Mouse (Mus musculus): Measurements from ENCODE around the gene Tep1. TPM values are rescaled to one million over a fixed set of nuclear protein-coding genes. Genes with fewer than 3 reads are reported as not detected.
A peak's percentile ranks its signal among the peaks of the same experiment; 100 is the strongest.
"Not testable (repeated sequence)": the region's sequence is repeated elsewhere in the genome, so short reads cannot be mapped to it uniquely, and the experiment has no call there.

The Tep1 gene
- polyA plus RNA-seq, 1 experiment from 2014 or later = 10.6 TPM

DNA sequence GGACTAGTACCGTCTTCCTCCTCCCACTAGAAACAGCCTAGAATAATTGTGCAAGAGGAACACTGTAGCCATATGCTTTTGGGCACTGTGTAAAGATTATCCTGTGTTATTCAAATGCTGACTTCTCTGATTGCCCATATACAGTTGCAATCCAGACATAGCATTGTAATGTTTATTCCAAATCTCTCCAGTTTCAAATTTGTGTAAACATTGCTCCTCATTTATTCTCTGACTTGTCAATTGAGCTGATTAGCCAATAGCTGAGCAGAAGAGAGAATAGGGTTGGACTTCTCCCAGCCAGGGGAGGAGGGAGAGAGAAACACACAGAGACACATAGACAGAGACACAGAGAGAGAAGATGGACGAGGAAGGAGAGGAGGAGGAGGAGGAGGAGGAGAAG, 35.9 kb downstream of the Tep1 start:
- H3K36me3 ChIP-seq (ENCODE audit: control insufficient read depth, insufficient read depth, low read length) = no peaks in the 10 kb centered on the region; the same call in 1 of the 2 replicates
- H3K4me2 ChIP-seq (replicated peaks; ENCODE audit: low read depth, low read length) = no peak overlapping the region
- H3K4me1 ChIP-seq (ENCODE audit: control insufficient read depth, insufficient read depth, low read length) = no peaks in the 10 kb centered on the region
- H3K4me3 ChIP-seq (ENCODE audit: low read length) = no peak overlapping the region
- H3K27me3 ChIP-seq (ENCODE audit: control insufficient read depth, insufficient read depth, low read length) = no peaks in the 10 kb centered on the region
- no peak overlapping the region for H3K9ac ChIP-seq (ENCODE audit: low read depth, low read length)
- H3K9me3 ChIP-seq (ENCODE audit: control insufficient read depth, low read length) = no peaks in the 10 kb centered on the region
- ATAC-seq (ENCODE audit: low FRiP score, low TSS enrichment) = no peak
- H3K27ac ChIP-seq (ENCODE audit: low read depth, low read length) = no peak overlapping the region
- 54% methylated on average over 2 of the region's 2 CpGs for WGBS

DNA sequence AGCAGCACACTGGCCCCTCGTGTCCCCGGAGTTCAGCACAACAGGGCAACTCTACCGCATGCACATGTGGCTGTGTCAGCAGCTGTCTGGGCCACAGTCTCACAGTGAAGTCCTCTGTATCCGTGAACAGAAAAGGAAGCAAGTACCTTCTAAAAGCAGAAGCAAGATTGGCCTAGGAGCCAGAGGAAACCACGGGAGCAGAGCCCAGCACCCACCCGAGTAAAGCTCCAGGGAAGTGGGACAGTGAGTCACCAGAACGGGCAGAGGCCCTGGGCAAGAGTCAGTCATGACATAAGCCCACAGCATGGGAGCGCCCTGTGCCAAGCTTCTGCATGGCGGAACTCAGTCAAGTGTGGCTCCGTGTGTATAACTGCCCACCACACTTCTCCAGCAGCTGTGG, 36.4 kb downstream of the Tep1 start:
- H3K27ac ChIP-seq (ENCODE audit: low read depth, low read length) = no peak overlapping the region
- ATAC-seq (ENCODE audit: low FRiP score, low TSS enrichment) = no peak
- no peak overlapping the region for H3K4me2 ChIP-seq (replicated peaks; ENCODE audit: low read depth, low read length)
- no peaks in the 10 kb centered on the region for H3K9me3 ChIP-seq (ENCODE audit: control insufficient read depth, low read length)
- H3K9ac ChIP-seq (ENCODE audit: low read depth, low read length) = no peak overlapping the region
- 87% methylated on average over 10 of the region's 10 CpGs for WGBS
- H3K27me3 ChIP-seq (ENCODE audit: control insufficient read depth, insufficient read depth, low read length) = no peaks in the 10 kb centered on the region
- no peak overlapping the region for H3K4me3 ChIP-seq (ENCODE audit: low read length)
- H3K4me1 ChIP-seq (ENCODE audit: control insufficient read depth, insufficient read depth, low read length) = no peaks in the 10 kb centered on the region
- H3K36me3 ChIP-seq (ENCODE audit: control insufficient read depth, insufficient read depth, low read length) = no peaks in the 10 kb centered on the region; the same call in 1 of the 2 replicates

DNA sequence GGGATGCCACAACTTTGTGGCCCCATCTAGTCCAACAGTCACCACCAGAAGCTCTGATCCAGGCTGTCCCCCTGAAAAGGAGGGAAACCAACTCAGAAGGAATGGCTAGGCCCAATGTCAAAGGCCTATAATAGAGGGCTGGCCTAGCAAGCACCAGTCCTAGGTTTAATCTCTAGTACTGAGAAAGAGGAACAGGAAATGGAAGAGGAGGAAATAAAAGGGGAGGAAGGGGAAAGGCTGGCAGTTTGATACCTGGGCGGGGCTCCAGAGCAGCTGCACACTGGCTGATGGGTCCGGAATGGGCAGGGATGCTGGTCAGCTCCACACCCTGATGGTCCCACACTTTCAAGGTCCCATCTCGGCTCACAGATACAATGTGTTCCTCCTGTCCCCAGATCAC, 40.5 kb downstream of the Tep1 start:
- 86% methylated on average over 3 of the region's 3 CpGs for WGBS

DNA sequence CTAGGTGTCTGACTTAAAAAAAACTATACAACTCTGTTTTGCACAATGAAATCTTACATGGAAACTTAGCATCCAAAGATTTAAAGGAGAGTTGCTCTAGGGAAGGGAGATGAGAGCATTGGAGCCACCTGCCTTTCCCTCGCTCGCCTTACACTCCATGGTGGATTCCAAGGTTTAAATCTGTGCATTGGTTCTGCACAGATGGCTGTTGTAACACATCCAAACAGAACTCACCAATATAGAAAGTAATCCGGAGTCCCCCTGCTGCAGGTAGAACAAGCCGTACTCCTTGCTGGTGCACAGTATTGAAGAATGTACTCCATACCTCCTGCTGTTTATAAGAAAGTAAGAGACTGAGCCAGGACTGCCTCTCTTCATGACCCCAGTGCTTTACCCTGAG, 43.8 kb downstream of the Tep1 start:
- 89% methylated on average over 4 of the region's 4 CpGs for WGBS
- no peak for ATAC-seq (ENCODE audit: low FRiP score, low TSS enrichment)

More for the DNA sequence above, 40.5 kb downstream of the Tep1 start:
- H3K4me2 ChIP-seq (replicated peaks; ENCODE audit: low read depth, low read length) = no peak overlapping the region
- no peaks in the 10 kb centered on the region for H3K4me1 ChIP-seq (ENCODE audit: control insufficient read depth, insufficient read depth, low read length)
- H3K9ac ChIP-seq (ENCODE audit: low read depth, low read length) = no peak overlapping the region
- H3K27ac ChIP-seq (ENCODE audit: low read depth, low read length) = no peak overlapping the region
- no peaks in the 10 kb centered on the region for H3K27me3 ChIP-seq (ENCODE audit: control insufficient read depth, insufficient read depth, low read length)
- H3K4me3 ChIP-seq (ENCODE audit: low read length) = no peak overlapping the region
- H3K36me3 ChIP-seq (ENCODE audit: control insufficient read depth, insufficient read depth, low read length) = no peaks in the 10 kb centered on the region
- no peaks in the 10 kb centered on the region for H3K9me3 ChIP-seq (ENCODE audit: control insufficient read depth, low read length)
- ATAC-seq (ENCODE audit: low FRiP score, low TSS enrichment) = no peak

DNA sequence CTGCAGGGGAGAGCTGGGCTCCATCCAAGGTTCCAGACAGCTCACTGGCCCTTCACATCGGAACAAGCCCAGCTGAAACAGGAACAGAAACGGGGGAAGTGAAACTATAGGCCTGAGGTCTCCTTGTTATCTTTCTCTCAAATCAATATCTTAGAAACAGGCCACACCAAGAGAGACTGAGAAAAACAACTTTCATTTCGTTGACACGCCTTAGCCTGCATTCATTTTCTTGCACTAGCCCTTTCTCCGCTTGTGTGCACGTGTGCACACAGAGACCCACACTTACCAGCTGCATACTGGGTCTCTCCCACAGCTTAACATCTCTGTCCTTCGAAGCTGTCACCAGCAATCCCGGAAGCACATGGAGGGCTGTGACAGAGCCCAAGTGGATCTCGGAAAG, 46.1 kb downstream of the Tep1 start:
- ATAC-seq (ENCODE audit: low FRiP score, low TSS enrichment) = no peak
- Histone ChIP-seq H3K9me3 (ENCODE audit: control insufficient read depth, low read length) (no peaks in the 10 kb centered on the region), H3K4me1 (ENCODE audit: control insufficient read depth, insufficient read depth, low read length) (no peaks in the 10 kb centered on the region), H3K36me3 (ENCODE audit: control insufficient read depth, insufficient read depth, low read length) (peaks cover 41% of the 10 kb centered on the region), H3K9ac (ENCODE audit: low read depth, low read length) (no peak overlapping the region), H3K4me2 (replicated peaks; ENCODE audit: low read depth, low read length) (no peak overlapping the region), H3K4me3 (ENCODE audit: low read length) (no peak overlapping the region), H3K27ac (ENCODE audit: low read depth, low read length) (no peak overlapping the region), H3K27me3 (ENCODE audit: control insufficient read depth, insufficient read depth, low read length) (no peaks in the 10 kb centered on the region)
- WGBS = 87% methylated on average over 9 of the region's 9 CpGs

More for the DNA sequence above, 43.8 kb downstream of the Tep1 start:
- Histone ChIP-seq H3K4me3 (ENCODE audit: low read length) (no peak overlapping the region), H3K4me2 (replicated peaks; ENCODE audit: low read depth, low read length) (no peak overlapping the region), H3K9me3 (ENCODE audit: control insufficient read depth, low read length) (no peaks in the 10 kb centered on the region), H3K27me3 (ENCODE audit: control insufficient read depth, insufficient read depth, low read length) (no peaks in the 10 kb centered on the region), H3K4me1 (ENCODE audit: control insufficient read depth, insufficient read depth, low read length) (no peaks in the 10 kb centered on the region), H3K9ac (ENCODE audit: low read depth, low read length) (no peak overlapping the region), H3K36me3 (ENCODE audit: control insufficient read depth, insufficient read depth, low read length) (peaks cover 18% of the 10 kb centered on the region), H3K27ac (ENCODE audit: low read depth, low read length) (no peak overlapping the region)

DNA sequence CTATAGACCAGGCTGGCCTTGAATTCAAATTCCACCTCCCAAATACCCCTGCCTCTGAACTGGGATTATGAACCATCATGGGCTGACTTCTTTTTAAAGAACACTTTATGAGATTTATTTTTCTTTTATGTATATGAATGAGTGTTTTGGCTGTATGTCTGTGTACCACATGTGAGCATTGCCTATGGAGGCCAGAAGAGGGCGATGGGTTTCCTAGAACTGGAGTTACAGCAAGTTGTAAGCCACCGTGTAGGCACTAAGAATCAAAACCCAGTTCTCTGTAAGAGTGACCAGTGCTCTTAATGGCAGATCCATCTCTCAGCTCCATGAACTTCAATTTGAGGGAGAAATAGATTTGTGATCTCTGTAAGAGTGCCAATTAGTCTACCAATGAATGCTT, 47.1 kb downstream of the Tep1 start:
- WGBS = 74% methylated on average over 2 of the region's 2 CpGs
- peaks cover 48% of the 10 kb centered on the region for H3K36me3 ChIP-seq (ENCODE audit: control insufficient read depth, insufficient read depth, low read length)
- no peak for ATAC-seq (ENCODE audit: low FRiP score, low TSS enrichment)

DNA sequence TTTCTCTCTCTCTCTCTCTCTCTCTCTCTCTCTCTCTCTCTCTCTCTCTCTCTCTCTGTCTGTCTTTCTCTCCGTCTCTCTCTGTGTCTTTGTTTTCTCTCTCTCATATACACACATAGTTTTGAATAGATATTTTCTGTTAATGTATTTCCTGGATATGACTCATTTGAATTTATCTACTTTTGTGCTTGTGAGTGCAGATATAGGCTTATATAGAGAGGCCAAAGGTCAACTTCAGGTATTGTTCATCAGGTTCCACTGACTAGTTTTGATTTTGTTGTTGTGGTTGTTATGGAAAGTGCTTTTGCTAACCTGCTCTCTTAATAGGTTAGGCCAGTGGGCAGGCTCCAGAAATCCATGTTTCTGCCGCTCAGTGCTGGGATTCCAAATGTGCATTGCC, 57.3 kb downstream of the Tep1 start:
- Histone ChIP-seq H3K4me2 (replicated peaks; ENCODE audit: low read depth, low read length) (no peak overlapping the region), H3K9ac (ENCODE audit: low read depth, low read length) (no peak overlapping the region), H3K4me3 (ENCODE audit: low read length) (no peak overlapping the region), H3K27me3 (ENCODE audit: control insufficient read depth, insufficient read depth, low read length) (no peaks in the 10 kb centered on the region), H3K4me1 (ENCODE audit: control insufficient read depth, insufficient read depth, low read length) (no peaks in the 10 kb centered on the region), H3K27ac (ENCODE audit: low read depth, low read length) (no peak overlapping the region), H3K36me3 (ENCODE audit: control insufficient read depth, insufficient read depth, low read length) (peaks cover 52% of the 10 kb centered on the region), H3K9me3 (ENCODE audit: control insufficient read depth, low read length) (no peaks in the 10 kb centered on the region)
- no peak for ATAC-seq (ENCODE audit: low FRiP score, low TSS enrichment)
- WGBS = 96% methylated on average over 2 of the region's 2 CpGs

More for the DNA sequence above, 47.1 kb downstream of the Tep1 start:
- no peaks in the 10 kb centered on the region for H3K4me1 ChIP-seq (ENCODE audit: control insufficient read depth, insufficient read depth, low read length)
- H3K9ac ChIP-seq (ENCODE audit: low read depth, low read length) = no peak overlapping the region
- H3K4me3 ChIP-seq (ENCODE audit: low read length) = no peak overlapping the region
- H3K27ac ChIP-seq (ENCODE audit: low read depth, low read length) = no peak overlapping the region
- H3K27me3 ChIP-seq (ENCODE audit: control insufficient read depth, insufficient read depth, low read length) = no peaks in the 10 kb centered on the region
- no peaks in the 10 kb centered on the region for H3K9me3 ChIP-seq (ENCODE audit: control insufficient read depth, low read length)
- H3K4me2 ChIP-seq (replicated peaks; ENCODE audit: low read depth, low read length) = no peak overlapping the region

DNA sequence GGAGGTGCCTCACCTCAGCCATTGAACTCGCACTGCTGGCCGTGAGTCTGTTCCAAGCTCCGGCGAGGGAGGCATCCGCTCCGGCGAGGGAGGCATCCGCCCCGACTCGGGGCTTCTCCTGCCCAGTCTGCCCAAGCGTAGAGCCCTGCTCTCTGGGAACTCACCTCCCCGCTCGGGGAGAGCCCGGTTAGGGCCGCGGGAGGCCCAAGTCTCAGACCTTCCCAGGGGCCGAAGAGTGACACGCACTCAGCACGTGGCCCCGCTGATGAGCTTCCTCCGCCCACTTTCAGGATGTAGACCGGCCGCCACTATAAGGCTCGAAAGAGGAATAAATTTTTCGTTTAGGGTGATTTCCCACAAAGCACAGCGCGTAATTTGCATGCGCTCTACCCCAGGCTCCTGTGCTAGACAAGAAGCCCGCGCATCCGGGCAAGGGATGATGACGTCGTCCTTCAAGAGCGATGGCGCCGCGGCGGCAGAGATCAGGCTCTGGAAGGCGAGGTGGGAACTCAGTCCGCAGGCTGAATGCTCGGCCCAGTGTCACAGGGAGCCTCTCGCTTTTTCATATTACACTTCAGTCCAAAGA, 62.8 kb downstream of the Tep1 start, which contains the start of the genes Ccnb1ip1 and Parp2:
Gene Ccnb1ip1, minus strand, starts transcription at position 246 of the 586 bp plus-strand sequence.
Gene Parp2, plus strand, starts transcription at position 355 of the 586 bp plus-strand sequence.
- H3K9me3 ChIP-seq (ENCODE audit: control insufficient read depth, low read length) = no peaks in the 10 kb centered on the region
- peak within 1 kb of the TSS; percentile 48 for H3K4me3 ChIP-seq (ENCODE audit: low read length)
- under 1% methylated on average over 42 of the region's 42 CpGs for WGBS
- peak within 1 kb of the TSS; percentile 51 for H3K4me2 ChIP-seq (replicated peaks; ENCODE audit: low read depth, low read length)
- peak within 1 kb of the TSS; percentile 70 for H3K9ac ChIP-seq (ENCODE audit: low read depth, low read length)
- no peaks in the 10 kb centered on the region for H3K27me3 ChIP-seq (ENCODE audit: control insufficient read depth, insufficient read depth, low read length)
- peak; percentile 100 for ATAC-seq (ENCODE audit: low FRiP score, low TSS enrichment)
- no peaks in the 10 kb centered on the region for H3K4me1 ChIP-seq (ENCODE audit: control insufficient read depth, insufficient read depth, low read length)
- H3K27ac ChIP-seq (ENCODE audit: low read depth, low read length) = peak within 1 kb of the TSS; percentile 45
- H3K36me3 ChIP-seq (ENCODE audit: control insufficient read depth, insufficient read depth, low read length) = peaks cover 16% of the 10 kb centered on the region; the same call in 1 of the 2 replicates

DNA sequence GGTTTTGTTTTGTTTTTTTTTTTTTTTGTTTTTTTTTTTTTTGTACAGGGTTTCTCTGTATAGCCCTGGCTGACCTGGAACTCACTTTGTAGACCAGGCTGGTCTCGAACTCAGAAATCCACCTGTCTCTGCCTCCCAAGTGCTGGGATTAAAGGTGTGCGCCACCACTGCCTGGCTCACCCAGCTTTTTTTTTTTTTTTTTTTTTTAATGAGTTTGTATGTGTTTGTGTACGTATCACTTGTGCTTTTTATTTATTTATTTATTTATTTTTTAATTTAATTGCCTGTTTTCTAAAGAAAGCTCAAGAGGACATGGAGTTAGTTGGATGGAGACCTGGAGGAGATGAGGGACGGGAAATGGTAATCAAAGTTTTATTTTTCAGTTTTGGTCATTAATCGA, 63.9 kb downstream of the Tep1 start:
- H3K4me1 ChIP-seq (ENCODE audit: control insufficient read depth, insufficient read depth, low read length); H3K27me3 ChIP-seq (ENCODE audit: control insufficient read depth, insufficient read depth, low read length); H3K4me3 ChIP-seq (ENCODE audit: low read length); H3K9ac ChIP-seq (ENCODE audit: low read depth, low read length); H3K9me3 ChIP-seq (ENCODE audit: control insufficient read depth, low read length); ATAC-seq (ENCODE audit: low FRiP score, low TSS enrichment); H3K36me3 ChIP-seq (ENCODE audit: control insufficient read depth, insufficient read depth, low read length); H3K27ac ChIP-seq (ENCODE audit: low read depth, low read length): not testable (repeated sequence)
- peak overlapping the region; percentile 46; the same call in 1 of the 2 replicates for H3K4me2 ChIP-seq (replicated peaks; ENCODE audit: low read depth, low read length)
- WGBS = 91% methylated on average over 5 of the region's 5 CpGs
